Mouse (Mus musculus) B cell, adult 2 months (primary cell): ENCODE measurements at regions not wholly inside any gene's neighbourhood (a gene's known extent, or its start where the extent isn't known, plus 50 kb on each side); places are given as distances from the start of the nearest gene placed in this dataset.
A peak's percentile ranks its signal among the peaks of the same experiment; 100 is the strongest.

Source experiments
- DNase-seq, 2 experiments: peaks; one replicate each; pipeline ENCODE4 v3.0.0; 2022

DNA sequence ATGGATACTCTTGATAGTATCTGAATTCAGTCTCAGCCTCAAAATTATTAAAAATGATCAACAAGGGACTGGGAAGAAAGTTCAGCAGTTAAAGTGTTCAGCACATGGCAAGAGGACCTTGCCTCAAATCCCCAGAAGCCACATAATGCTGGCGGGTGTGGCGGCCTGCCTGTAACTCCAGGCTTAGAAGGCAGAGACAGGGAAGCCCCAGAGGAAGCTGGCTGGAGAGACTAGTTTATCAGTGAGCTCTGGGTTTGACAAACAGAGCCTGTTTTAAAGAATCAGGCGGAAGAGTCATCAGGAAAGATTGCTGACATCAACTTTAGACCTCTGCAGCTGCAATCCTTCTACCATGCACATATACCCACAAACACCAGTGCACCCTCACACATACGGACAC, 52.1 kb upstream of the Fyn start:
- DNase-seq, result no peak

DNA sequence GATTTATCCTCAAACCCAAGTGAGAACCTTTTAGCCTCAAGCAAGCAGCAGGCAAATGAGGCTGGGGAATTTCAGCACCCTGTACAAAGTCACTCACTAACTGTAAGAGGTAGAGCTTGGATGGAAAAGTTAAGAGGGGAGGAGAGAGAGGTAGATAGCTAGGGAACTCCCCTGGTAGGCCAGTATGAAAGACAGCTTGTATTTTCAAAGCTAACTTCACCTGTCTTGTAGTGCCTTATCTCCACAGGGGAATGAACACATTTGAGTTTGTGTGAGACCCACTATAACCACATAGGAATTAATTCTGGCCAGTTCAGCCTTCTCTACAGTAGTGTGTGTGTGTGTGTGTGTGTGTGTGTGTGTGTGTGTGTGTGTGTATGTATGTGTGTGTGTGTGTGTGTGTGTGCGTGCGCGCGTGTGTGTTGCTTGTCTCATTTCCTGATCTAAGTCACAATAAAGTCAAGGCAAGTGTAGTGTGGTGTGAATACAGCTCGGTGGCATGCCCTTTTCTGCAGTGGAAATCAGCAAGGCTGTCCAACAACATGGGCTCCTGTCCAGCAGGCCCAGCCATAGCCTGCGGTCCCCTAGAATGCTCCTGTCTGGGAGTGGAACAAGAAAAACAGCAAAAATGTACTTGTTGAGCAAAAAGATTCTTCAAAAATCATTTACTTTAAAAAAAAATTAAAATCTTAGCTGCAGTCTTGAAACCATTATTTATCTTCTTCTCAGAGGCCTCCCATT, 53.1 kb upstream of the Fyn start:
- DNase-seq, result no peak

- peak; percentile 24 to 29 for DNase-seq
Measured at GRCm38 (mm10) chr10:39311501-39311900, 57.2 kb upstream of the Fyn start.

- no peak for DNase-seq
Measured at GRCm38 (mm10) chr10:39308535-39308934, 60.1 kb upstream of the Fyn start.

DNA sequence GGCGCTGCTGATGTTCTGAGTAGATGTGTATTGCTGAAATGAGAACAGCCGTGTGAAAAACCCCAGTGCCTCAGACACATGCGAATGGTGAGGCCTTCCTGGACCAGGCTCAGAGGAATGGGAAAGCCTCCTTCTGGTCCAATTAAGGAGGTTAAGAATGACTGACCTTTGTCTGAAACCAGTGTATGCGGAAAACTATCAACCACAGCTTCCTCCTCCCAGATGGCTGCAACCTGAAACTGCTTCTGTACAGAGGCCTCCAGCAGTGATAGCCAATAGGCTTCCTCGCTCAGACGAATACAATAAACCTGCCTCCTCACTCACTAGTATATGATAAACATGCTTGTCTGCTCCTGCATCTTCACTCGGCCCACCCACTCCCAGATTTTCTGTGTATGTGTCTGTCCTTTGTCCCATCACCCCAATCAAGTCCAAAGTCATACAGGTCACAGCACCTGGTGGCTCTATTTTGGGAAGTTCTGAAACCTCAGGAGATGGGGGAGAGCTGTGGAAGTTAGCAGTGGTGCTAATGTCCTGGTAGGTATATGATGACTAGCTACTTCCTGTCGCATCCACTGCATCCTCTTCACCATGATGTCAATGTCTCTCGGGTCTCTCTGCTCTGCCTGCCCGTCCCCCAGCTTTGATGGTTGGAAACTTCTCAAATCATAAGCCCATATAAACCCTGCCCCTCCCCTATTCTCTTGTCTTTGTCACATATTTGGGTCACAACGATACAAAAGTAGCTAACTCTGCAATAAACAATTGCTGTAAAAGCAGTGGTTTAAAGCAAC, 75.8 kb upstream of the Fyn start:
- DNase-seq, result no peak

DNA sequence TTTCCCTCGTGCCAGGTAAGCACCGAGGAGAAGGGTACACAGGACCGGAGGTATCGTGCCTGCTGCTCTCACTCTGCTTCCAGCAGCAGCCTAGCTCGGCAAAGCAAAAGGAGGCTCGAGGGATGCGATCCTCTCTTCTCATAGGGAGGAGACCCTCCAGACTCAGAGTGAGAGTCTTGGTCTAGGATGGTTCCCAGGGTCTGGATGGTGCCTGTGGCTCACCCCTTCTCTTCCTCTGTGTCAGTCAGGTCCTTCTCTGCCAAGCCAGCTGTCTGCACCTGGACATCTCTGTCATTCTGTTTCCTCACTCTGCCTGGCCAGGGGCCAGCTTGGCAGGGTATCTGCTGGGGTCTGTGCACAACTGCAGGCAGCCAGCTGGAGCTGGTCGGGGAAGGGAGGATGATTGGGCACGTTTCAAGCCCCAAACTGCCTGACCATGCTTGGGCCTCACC, 76.9 kb upstream of the Fyn start:
- DNase-seq, result no peak

DNA sequence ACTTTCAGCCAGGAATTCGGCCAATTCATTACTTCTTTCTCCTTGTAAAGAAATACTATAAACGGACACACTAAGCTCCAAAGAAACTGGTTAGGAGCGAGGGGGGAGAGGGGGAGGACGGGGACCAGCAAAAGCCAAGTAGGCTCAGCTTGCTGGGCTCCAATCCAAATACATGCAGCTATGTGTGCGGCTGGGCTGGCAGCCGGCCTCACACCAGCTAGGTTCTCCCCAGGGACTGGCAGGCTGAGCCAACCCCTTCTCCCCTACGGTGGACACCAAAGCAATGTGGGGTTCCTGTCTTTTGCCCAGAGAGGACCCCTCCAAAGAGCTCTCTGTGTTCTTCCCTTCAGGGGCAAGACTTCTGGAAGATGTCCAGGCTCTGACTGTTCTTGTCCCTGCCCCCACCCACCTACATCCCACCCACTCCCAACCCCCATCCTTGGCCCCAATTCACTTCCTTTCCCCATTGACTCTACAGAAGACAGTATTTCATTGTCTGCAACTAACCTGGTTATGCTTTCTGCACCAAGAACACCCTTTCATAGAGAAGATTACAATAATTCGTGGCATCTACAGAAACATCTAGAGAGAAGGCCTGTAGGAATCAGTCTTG, 77.4 kb upstream of the Fyn start:
- no peak for DNase-seq

DNA sequence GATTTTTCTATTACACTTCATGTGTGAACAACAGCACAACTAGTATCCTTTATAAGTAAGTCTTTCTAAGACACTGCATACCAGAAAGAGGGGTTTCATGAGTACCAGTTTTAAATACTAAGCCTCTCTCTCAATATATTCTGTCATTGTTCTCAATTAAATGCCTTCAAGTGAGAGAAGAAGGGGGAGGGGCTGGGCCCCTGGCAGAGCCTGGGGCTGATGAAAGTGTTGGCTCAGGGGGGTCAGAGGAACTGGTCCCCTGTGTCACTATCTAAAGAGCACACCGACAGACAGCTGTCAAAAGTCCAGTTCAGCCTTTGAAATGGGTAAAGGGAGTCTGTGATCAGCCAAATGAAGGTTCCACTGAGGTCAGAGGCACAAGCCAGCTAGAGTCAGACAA, 78.4 kb upstream of the Fyn start:
- DNase-seq, result no peak

- DNase-seq, result peak; percentile 57 to 59
Measured at GRCm38 (mm10) chr10:39280366-39281000, 88.2 kb upstream of the Fyn start.

- no peak for DNase-seq
Measured at GRCm38 (mm10) chr10:39274202-39274601, 94.5 kb upstream of the Fyn start.

GRCm38 (mm10) chr10:39273426-39273825, 95.2 kb upstream of the Fyn start:
- no peak for DNase-seq

- DNase-seq, result no peak
Measured at GRCm38 (mm10) chr10:39272387-39272949, 96.2 kb upstream of the Fyn start.

DNA sequence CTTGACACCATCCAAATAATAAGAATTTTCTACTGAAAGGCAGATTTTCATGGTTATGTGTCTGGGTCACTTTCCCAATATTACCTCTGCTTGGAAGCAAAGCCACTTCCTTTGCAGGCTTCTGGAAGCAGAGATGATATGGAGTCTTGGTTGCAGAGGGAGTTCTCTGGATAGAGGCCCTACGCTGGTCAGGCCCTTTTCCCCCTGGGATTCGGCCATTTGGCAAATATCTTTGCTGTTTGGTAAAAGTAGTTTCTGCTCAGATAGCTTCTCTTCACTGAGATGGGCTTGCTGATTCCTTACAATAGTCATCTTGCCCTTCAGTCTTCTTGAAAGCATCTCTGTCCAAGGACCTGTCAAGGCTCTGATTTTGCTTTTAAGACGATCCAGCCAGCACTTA, 98.2 kb upstream of the Fyn start:
- DNase-seq, result no peak

GRCm38 (mm10) chr10:39267236-39267635, 101.4 kb upstream of the Fyn start:
- DNase-seq, result no peak

DNA sequence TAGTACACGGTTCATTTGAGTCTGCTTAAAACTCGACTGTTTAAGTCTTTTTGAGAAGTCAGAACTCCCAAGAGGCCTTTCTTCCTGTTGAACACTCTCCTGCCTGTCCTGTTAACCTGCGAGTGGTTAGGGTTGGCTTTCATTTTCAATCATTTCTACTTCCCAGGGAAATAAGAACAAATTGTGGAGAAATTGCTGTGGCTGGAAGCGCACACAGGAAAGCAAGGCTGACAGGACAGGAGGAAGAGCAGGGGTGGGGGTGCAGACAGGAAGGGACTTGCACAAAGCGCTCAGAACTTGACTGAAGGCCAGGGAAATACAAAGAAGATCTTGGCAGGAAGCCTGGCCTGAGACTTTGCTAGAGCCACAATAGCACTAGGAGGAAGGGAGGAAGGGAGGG, 102.2 kb upstream of the Fyn start:
- DNase-seq, result peak; percentile 49 to 53

DNA sequence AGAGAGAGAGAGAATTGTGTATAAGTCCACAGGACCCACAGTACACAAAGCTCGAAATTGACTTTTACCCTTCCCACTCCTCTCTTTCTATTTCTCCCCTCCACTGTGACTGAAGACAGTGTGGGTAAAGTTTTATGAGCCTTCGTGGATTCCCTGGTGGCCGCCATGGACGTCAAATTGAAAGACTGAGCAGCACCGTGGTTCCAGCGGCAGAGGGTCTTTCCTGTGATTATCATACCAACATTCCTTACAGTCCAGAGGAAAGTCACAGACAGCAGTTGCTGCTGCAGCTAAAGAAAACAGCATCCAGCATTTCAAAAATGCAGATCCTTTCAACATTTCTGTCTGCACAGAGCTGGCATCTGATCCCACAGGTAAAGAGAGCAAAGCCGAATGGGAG, 98.9 kb upstream of the Ccn6 start:
- DNase-seq, result no peak

DNA sequence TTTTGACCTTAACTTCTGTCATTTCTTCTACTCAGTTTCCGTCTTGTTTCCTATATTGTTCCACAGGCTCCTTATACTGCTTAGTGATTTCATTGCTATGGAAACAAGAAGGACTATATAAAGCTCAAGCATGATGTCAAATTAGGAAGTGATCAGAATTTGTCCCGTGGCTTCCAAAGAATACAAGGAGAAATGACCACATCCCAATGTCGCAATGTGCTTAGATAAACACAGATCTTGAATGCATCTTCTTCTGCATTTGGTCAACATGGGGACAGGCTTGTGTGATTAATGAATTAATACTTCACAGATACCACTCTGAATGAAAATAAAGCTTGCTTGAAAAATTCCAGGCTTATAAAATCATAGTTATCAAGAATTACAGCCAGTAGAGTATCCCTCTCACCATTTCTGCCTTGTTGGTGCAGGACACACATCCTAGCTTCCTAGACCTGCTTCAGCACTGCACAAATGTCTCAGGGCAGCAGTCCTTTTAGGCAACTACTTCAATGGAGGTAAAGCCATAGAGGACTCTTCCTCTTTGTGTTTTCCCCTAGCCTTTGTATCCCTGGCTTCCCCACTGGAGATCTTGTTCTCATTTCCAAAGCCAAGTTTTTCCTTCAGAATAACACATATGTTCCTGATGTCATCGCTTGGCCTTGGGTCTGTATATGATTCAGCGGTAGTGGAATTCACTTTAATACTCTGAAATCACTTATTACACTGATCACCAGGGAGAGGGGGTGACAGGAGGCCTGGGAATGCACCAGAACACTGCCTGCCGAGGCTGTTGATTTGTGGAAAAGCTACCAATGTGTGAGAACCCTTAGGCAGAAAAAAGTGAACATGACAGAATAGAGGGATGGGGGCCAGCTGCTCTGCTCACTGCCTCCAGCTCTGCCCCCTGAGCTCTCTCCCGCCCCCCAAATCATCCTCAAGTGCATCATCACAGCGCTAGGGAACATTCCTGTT, 97.9 kb upstream of the Ccn6 start:
- DNase-seq, result no peak

GRCm38 (mm10) chr10:39260061-39260460, 96.5 kb upstream of the Ccn6 start:
- DNase-seq, result no peak

DNA sequence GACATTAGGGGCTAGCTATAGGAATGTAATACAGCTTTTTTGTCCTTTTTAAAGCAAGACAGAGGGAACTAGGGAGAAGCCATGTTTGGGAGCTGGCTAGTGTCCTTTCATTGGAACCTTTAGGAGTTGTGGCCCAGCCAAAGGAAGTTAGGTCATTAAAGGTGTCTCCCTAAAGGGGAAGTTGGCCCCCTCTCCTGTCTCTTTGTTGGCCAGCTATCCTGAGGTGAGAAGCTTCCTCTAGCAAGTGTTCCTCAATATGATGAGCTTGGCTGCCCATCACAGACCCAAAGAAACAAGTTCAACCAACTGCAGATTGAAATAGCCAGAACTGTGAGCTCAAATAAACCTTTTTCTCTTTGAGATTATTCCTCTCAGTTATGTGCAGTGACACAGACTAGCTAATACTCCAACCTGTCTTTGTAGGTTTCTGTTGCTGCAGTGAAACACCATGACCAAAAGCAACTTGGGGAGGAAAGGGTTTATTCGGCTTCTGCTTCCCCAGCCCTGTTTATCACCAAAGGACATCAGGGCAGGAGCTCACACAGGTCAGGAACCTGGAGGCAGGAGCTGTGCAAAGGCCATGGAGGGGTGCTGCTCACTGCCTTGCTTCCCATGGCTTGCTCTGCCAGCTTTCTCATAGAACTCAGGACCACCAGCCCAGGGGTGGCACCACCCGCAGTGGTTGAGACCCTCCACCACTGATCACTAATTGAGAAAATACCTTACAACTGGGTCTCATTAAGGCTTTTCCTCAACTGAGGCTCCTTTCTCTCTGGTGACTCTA, 94.0 kb upstream of the Ccn6 start:
- no peak for DNase-seq

DNA sequence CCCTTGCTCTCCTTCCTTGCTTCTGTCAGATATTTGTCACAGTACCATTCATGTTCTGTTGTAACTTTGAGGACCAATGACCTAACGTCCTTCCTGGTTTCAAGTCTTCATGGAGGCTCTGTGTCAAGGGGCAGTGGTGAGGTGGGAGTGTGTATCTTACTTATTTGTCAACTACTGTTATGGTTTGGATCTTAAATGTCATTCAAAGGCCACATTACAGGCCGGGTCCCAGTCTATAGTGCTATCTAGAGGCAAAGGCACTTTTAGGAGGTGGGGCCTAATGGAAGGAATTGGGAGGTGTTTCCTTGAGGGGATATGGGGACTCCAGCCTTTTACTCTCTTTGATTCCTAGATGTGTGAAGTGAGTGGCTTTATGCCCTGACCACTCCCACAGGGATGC, 91.0 kb upstream of the Ccn6 start:
- DNase-seq, result no peak

DNA sequence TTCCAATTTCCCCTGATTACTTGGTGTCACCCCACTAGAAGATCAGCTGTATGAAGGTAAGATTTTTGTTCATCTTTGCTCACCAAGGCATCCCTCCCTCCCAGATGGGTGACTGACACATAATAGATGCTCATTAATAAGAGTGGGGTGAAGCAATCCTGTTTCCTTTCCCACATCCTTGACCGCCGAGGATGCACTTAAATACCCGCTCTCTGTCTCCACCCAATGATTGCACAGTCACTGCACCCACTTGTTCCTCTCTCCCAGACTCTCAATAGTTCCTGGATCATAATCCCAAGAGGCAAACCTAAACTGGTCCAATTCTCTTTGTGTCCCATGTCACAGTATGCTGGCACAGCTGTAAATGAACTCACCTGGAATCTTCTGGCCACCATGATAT, 86.4 kb upstream of the Ccn6 start:
- DNase-seq, result no peak
